Mouse (Mus musculus): ENCODE data around the gene Tal1. TPM values are rescaled to one million over a fixed set of nuclear protein-coding genes. Genes with fewer than 3 reads are reported as not detected.

The Tal1 gene
- total and polyA plus RNA-seq, 2 experiments from 2014 or later, result 0.78 to 10.7 TPM

GRCm38 (mm10) chr4:115097146-115097496 is 40.9 kb downstream of the Tal1 start:
- H3K4me2 ChIP-seq (ENCODE audit: low read depth, low read length), result peak overlapping the region; percentile 85
- H3K9me3 ChIP-seq (replicated peaks; ENCODE audit: control insufficient read depth, low read length), result no peaks in the 10 kb centered on the region
- WGBS, result 0% methylated on average over 6 of the region's 6 CpGs
- peaks cover 30% of the 10 kb centered on the region; the same call in 1 of the 2 replicates for H3K27me3 ChIP-seq (ENCODE audit: control insufficient read depth, insufficient read depth, low read length)
- H3K27ac ChIP-seq (ENCODE audit: low read depth), result no peak overlapping the region
- H3K9ac ChIP-seq (replicated peaks; ENCODE audit: low read depth, low read length), result no peak overlapping the region
- DNase-seq (ENCODE audit: low spot score), result no peak
- H3K4me1 ChIP-seq (ENCODE audit: control insufficient read depth, insufficient read depth), result peaks cover 18% of the 10 kb centered on the region
- H3K36me3 ChIP-seq (replicated peaks; ENCODE audit: control insufficient read depth, insufficient read depth, low read length), result no peaks in the 10 kb centered on the region
- TF ChIP-seq EP300 (IDR thresholded peaks at IDR 0.05; ENCODE audit: low read depth), result no peak
- TF ChIP-seq CTCF (IDR thresholded peaks at IDR 0.05; ENCODE audit: low read depth), result peak; percentile 52
- peak overlapping the region; percentile 20; the same call in 1 of the 2 replicates for H3K4me3 ChIP-seq (ENCODE audit: low read depth, low read length)
- ATAC-seq (ENCODE audit: insufficient read depth, low read depth), result no peak

- Histone ChIP-seq H3K4me3 (ENCODE audit: low read depth, low read length) (no peak overlapping the region), H3K27me3 (ENCODE audit: control insufficient read depth, insufficient read depth, low read length) (0 out of 2 replicates have a peak, but pooled peaks cover 9% of the 10 kb centered on the region), H3K9me3 (replicated peaks; ENCODE audit: control insufficient read depth, low read length) (no peaks in the 10 kb centered on the region), H3K4me1 (ENCODE audit: control insufficient read depth, insufficient read depth) (peaks cover 4% of the 10 kb centered on the region; the same call in 1 of the 2 replicates), H3K27ac (ENCODE audit: low read depth) (no peak overlapping the region), H3K36me3 (replicated peaks; ENCODE audit: control insufficient read depth, insufficient read depth, low read length) (no peaks in the 10 kb centered on the region), H3K9ac (replicated peaks; ENCODE audit: low read depth, low read length) (no peak overlapping the region), H3K4me2 (ENCODE audit: low read depth, low read length) (peak overlapping the region; percentile 33)
- TF ChIP-seq CTCF (IDR thresholded peaks at IDR 0.05; ENCODE audit: low read depth) (peak; percentile 95), EP300 (IDR thresholded peaks at IDR 0.05; ENCODE audit: low read depth) (no peak)
- ATAC-seq (ENCODE audit: insufficient read depth, low read depth) (peak; percentile 47; the same call in 1 of the 2 replicates), DNase-seq (ENCODE audit: low spot score) (peak; percentile 76)
- WGBS, result 34% methylated on average over 6 of the region's 6 CpGs
These were observed 45.5 kb downstream of the Tal1 start for GRCm38 (mm10) chr4:115101682-115102081.

GRCm38 (mm10) chr4:115103510-115103909 is 47.3 kb downstream of the Tal1 start:
- Histone ChIP-seq H3K4me1 (ENCODE audit: control insufficient read depth, insufficient read depth) (no peaks in the 10 kb centered on the region), H3K27ac (ENCODE audit: low read depth) (no peak overlapping the region), H3K27me3 (ENCODE audit: control insufficient read depth, insufficient read depth, low read length) (0 out of 2 replicates have a peak, but pooled peaks cover 5% of the 10 kb centered on the region), H3K36me3 (replicated peaks; ENCODE audit: control insufficient read depth, insufficient read depth, low read length) (no peaks in the 10 kb centered on the region), H3K4me3 (ENCODE audit: low read depth, low read length) (no peak overlapping the region), H3K9ac (replicated peaks; ENCODE audit: low read depth, low read length) (no peak overlapping the region), H3K4me2 (ENCODE audit: low read depth, low read length) (no peak overlapping the region), H3K9me3 (replicated peaks; ENCODE audit: control insufficient read depth, low read length) (no peaks in the 10 kb centered on the region)
- no peak for TF ChIP-seq CTCF (IDR thresholded peaks at IDR 0.05; ENCODE audit: low read depth)
- no peak for TF ChIP-seq EP300 (IDR thresholded peaks at IDR 0.05; ENCODE audit: low read depth)
- 36% methylated on average over 4 of the region's 4 CpGs for WGBS
- no peak for DNase-seq (ENCODE audit: low spot score)
- ATAC-seq (ENCODE audit: insufficient read depth, low read depth), result no peak

GRCm38 (mm10) chr4:115111167-115111566 is 54.9 kb downstream of the Tal1 start:
- H3K4me1 ChIP-seq (ENCODE audit: control insufficient read depth, insufficient read depth), result no peaks in the 10 kb centered on the region
- no peak overlapping the region for H3K27ac ChIP-seq (ENCODE audit: low read depth)
- no peaks in the 10 kb centered on the region for H3K9me3 ChIP-seq (replicated peaks; ENCODE audit: control insufficient read depth, low read length)
- TF ChIP-seq CTCF (IDR thresholded peaks at IDR 0.05; ENCODE audit: low read depth), result no peak
- no peak overlapping the region for H3K9ac ChIP-seq (replicated peaks; ENCODE audit: low read depth, low read length)
- ATAC-seq (ENCODE audit: insufficient read depth, low read depth) (no peak), DNase-seq (ENCODE audit: low spot score) (no peak)
- H3K4me3 ChIP-seq (ENCODE audit: low read depth, low read length), result no peak overlapping the region
- no peak overlapping the region for H3K4me2 ChIP-seq (ENCODE audit: low read depth, low read length)
- no peaks in the 10 kb centered on the region for H3K36me3 ChIP-seq (replicated peaks; ENCODE audit: control insufficient read depth, insufficient read depth, low read length)
- 60% methylated on average over 2 of the region's 2 CpGs for WGBS
- no peaks in the 10 kb centered on the region for H3K27me3 ChIP-seq (ENCODE audit: control insufficient read depth, insufficient read depth, low read length)

GRCm38 (mm10) chr4:115113266-115113665 is 57.0 kb downstream of the Tal1 start:
- no peak overlapping the region for H3K4me2 ChIP-seq (ENCODE audit: low read depth, low read length)
- no peaks in the 10 kb centered on the region for H3K36me3 ChIP-seq (replicated peaks; ENCODE audit: control insufficient read depth, insufficient read depth, low read length)
- no peaks in the 10 kb centered on the region for H3K27me3 ChIP-seq (ENCODE audit: control insufficient read depth, insufficient read depth, low read length)
- ATAC-seq (ENCODE audit: insufficient read depth, low read depth) (no peak), DNase-seq (ENCODE audit: low spot score) (no peak)
- H3K4me1 ChIP-seq (ENCODE audit: control insufficient read depth, insufficient read depth), result no peaks in the 10 kb centered on the region
- no peak overlapping the region for H3K9ac ChIP-seq (replicated peaks; ENCODE audit: low read depth, low read length)
- H3K27ac ChIP-seq (ENCODE audit: low read depth), result no peak overlapping the region
- TF ChIP-seq EP300 (IDR thresholded peaks at IDR 0.05; ENCODE audit: low read depth), result no peak
- no peak for TF ChIP-seq CTCF (IDR thresholded peaks at IDR 0.05; ENCODE audit: low read depth)
- 18% methylated on average over 5 of the region's 5 CpGs for WGBS
- H3K4me3 ChIP-seq (ENCODE audit: low read depth, low read length), result no peak overlapping the region
- H3K9me3 ChIP-seq (replicated peaks; ENCODE audit: control insufficient read depth, low read length), result no peaks in the 10 kb centered on the region

- no peak overlapping the region for H3K9ac ChIP-seq (replicated peaks; ENCODE audit: low read depth, low read length)
- no peaks in the 10 kb centered on the region for H3K27me3 ChIP-seq (ENCODE audit: control insufficient read depth, insufficient read depth, low read length)
- H3K36me3 ChIP-seq (replicated peaks; ENCODE audit: control insufficient read depth, insufficient read depth, low read length), result no peaks in the 10 kb centered on the region
- H3K27ac ChIP-seq (ENCODE audit: low read depth), result no peak overlapping the region
- 72% methylated on average over 3 of the region's 3 CpGs for WGBS
- no peaks in the 10 kb centered on the region for H3K4me1 ChIP-seq (ENCODE audit: control insufficient read depth, insufficient read depth)
- H3K9me3 ChIP-seq (replicated peaks; ENCODE audit: control insufficient read depth, low read length), result no peaks in the 10 kb centered on the region
- TF ChIP-seq CTCF (IDR thresholded peaks at IDR 0.05; ENCODE audit: low read depth), result no peak
- TF ChIP-seq EP300 (IDR thresholded peaks at IDR 0.05; ENCODE audit: low read depth), result no peak
- ATAC-seq (ENCODE audit: insufficient read depth, low read depth) (no peak), DNase-seq (ENCODE audit: low spot score) (no peak)
- no peak overlapping the region for H3K4me2 ChIP-seq (ENCODE audit: low read depth, low read length)
- no peak overlapping the region for H3K4me3 ChIP-seq (ENCODE audit: low read depth, low read length)
These were observed 63.4 kb downstream of the Tal1 start for GRCm38 (mm10) chr4:115119642-115120041.

Measured in heart, postnatal 0 days (tissue).